9 mouse cellular contexts compared by ENCODE assay signal in genomic region chr1:154729269-154729980, GRCm38 (mm10).
DNase-seq lines count a peak whose midpoint lies in the region; ATAC-seq and TF ChIP-seq lines count a peak whose summit lies in the region.
"Had no signal": no experiment of that assay in that cellular context is flagged by ENCODE, and none has a peak within 500 bp of the region (broad histone marks: within the 10 kb centered on the region; RNA-seq: fewer than 3 reads in every experiment).

No protein-coding gene starts in this region.

- no peak overlapping the region for H3K27ac ChIP-seq in forebrain, embryonic 13.5 days
- no peak overlapping the region for H3K27ac ChIP-seq in kidney, adult 2 months (ENCODE audit: insufficient read depth, low read depth, low read length)
- H3K27ac ChIP-seq: heart, embryonic 13.5 days had no signal

- no peak overlapping the region for H3K9ac ChIP-seq in forebrain, embryonic 13.5 days
- H3K9ac ChIP-seq: heart, embryonic 13.5 days had no signal

- peak; percentile 20; the same call in 1 of the 2 replicates for ATAC-seq in forebrain, embryonic 13.5 days

- no peak overlapping the region for H3K4me2 ChIP-seq in forebrain, embryonic 13.5 days
- H3K4me2 ChIP-seq: heart, embryonic 13.5 days had no signal

- TF ChIP-seq POLR2A in kidney, adult 2 months (IDR thresholded peaks at IDR 0.05; ENCODE audit: low read depth, low read length), result no peak

- no peaks in the 10 kb centered on the region for H3K9me3 ChIP-seq in forebrain, embryonic 13.5 days (replicated peaks)
- H3K9me3 ChIP-seq: heart, embryonic 13.5 days had no signal

- 63% methylated on average over 6 of the region's 6 CpGs for WGBS in forebrain, embryonic 13.5 days
- WGBS in kidney, adult 2 months, result 57% methylated on average over 6 of the region's 6 CpGs

- peaks cover 34% of the 10 kb centered on the region for H3K27me3 ChIP-seq in forebrain, embryonic 13.5 days
- 0 out of 2 replicates have a peak, but pooled peaks cover 1% of the 10 kb centered on the region for H3K27me3 ChIP-seq in kidney, adult 2 months (replicated peaks; ENCODE audit: control insufficient read depth, insufficient read depth, low read length)

- H3K36me3 ChIP-seq in forebrain, embryonic 13.5 days (ENCODE audit: poor library complexity, severe bottlenecking), result no peaks in the 10 kb centered on the region
- H3K36me3 ChIP-seq in kidney, adult 2 months (ENCODE audit: control insufficient read depth, insufficient read depth, low read length), result no peaks in the 10 kb centered on the region
- H3K36me3 ChIP-seq: heart, embryonic 13.5 days had no signal

- H3K4me1 ChIP-seq in forebrain, embryonic 13.5 days, result peaks cover 25% of the 10 kb centered on the region
- H3K4me1 ChIP-seq in kidney, adult 2 months (ENCODE audit: control insufficient read depth, insufficient read depth, low read length), result no peaks in the 10 kb centered on the region

- intact Hi-C loops in left cerebral cortex, postnatal 36 days (cut with DNase I), result loop anchor here (5.0 to 10.0 kb wide), 4 partner anchors 65 to 832 kb away; partner anchors contain the start of gene Glul

- TF ChIP-seq CTCF in kidney, adult 2 months (conservative IDR thresholded peaks at IDR 0.05; ENCODE audit: insufficient read depth, insufficient read length, low read depth, low read length), result peak; percentile 63

- DNase-seq in 3T3-L1 (ENCODE audit: low read depth, low spot score) (peak; percentile 78), ES-CJ7 (ENCODE audit: low read depth, low spot score) (peak; percentile 88)
- peak; percentile 41 for DNase-seq in c-Kit-positive CD71-positive TER-119-positive erythroid progenitor cells, embryonic 14.5 days (ENCODE audit: low spot score)
- DNase-seq in kidney, adult 2 months, result peak; percentile 69
- DNase-seq in left cerebral cortex, postnatal 36 days (ENCODE audit: low spot score in 2 of 2), result peak; percentile 82 to 85
- peak; percentile 94 for DNase-seq in retina, embryonic 14.5 days (ENCODE audit: low spot score)
- peak; percentile 41 for DNase-seq in yolk sac, embryonic 10.5 days (ENCODE audit: low spot score)

- no peak overlapping the region for H3K4me3 ChIP-seq in forebrain, embryonic 13.5 days
- no peak overlapping the region for H3K4me3 ChIP-seq in kidney, adult 2 months (ENCODE audit: insufficient read depth, low read depth, low read length)
- H3K4me3 ChIP-seq: heart, embryonic 13.5 days had no signal

Comparison
In these comparisons a context has a peak if more than half of its experiments do, and no peak if none do; other contexts are left out.
1. DNase-seq: peak in every context shown above with its lines; median percentile 94 in retina, embryonic 14.5 days; 88 in ES-CJ7; 84 in left cerebral cortex, postnatal 36 days; 78 in 3T3-L1; 69 in kidney, adult 2 months; 41 in c-Kit-positive CD71-positive TER-119-positive erythroid progenitor cells, embryonic 14.5 days; 41 in yolk sac, embryonic 10.5 days.